Mouse (Mus musculus) intestine, embryonic 16.5 days (tissue): ENCODE measurements around the gene Rcor3. TPM values are rescaled to one million over a fixed set of nuclear protein-coding genes. Genes with fewer than 3 reads are reported as not detected.
A peak's percentile ranks its signal among the peaks of the same experiment; 100 is the strongest.

Experiments
- ATAC-seq: fragments of 200-750 bp; cut with Nextera tagmentation; 2 replicates; pipeline ENCODE4 v1.8.0; 2017; ENCODE audit warnings: moderate TSS enrichment, moderate library complexity
- H3K27ac ChIP-seq: fragments of 300-500 bp; sonication (generic); 2 replicates; pipeline ENCODE4 v1.5.1; 2014; ENCODE audit warnings: mild to moderate bottlenecking, low read length
- H3K27me3 ChIP-seq: fragments of 300-500 bp; sonication (generic); replicated peaks from 2 replicates; pipeline ENCODE4 v1.6.1; 2014; ENCODE audit warnings: low read length, control low read depth, mixed read lengths; ENCODE audit not compliant: control insufficient read depth, insufficient read depth
- H3K36me3 ChIP-seq: fragments of 300-500 bp; sonication (generic); 2 replicates; pipeline ENCODE4 v1.6.1; 2014; ENCODE audit warnings: low read length, control low read depth; ENCODE audit not compliant: control insufficient read depth, insufficient read depth
- H3K4me1 ChIP-seq: fragments of 300-500 bp; sonication (generic); 2 replicates; pipeline ENCODE4 v1.6.1; 2014; ENCODE audit warnings: low read length, control low read depth, mixed read lengths; ENCODE audit not compliant: control insufficient read depth, insufficient read depth
- H3K4me2 ChIP-seq: fragments of 300-500 bp; sonication (generic); 2 replicates; pipeline ENCODE4 v1.6.1; 2014; ENCODE audit warnings: low read depth, low read length, control low read depth
- H3K4me3 ChIP-seq: fragments of 300-500 bp; sonication (generic); 2 replicates; pipeline ENCODE4 v1.5.1; 2014; ENCODE audit warnings: mild to moderate bottlenecking, low read length
- H3K9ac ChIP-seq: fragments of 300-500 bp; sonication (generic); 2 replicates; pipeline ENCODE4 v1.6.1; 2014; ENCODE audit warnings: low read depth, low read length
- H3K9me3 ChIP-seq: fragments of 300-500 bp; sonication (generic); 2 replicates; pipeline ENCODE4 v1.6.1; 2016; ENCODE audit warnings: low read length, control low read depth; ENCODE audit not compliant: control insufficient read depth
- whole genome bisulfite sequencing: fragments of 180-500 bp; shearing (Covaris S2); extraction: QIAGEN DNeasy Blood & Tissue Kit; methylation state at CpG from one replicate; pipeline ENCODE4 v1.1.7; 2014; 5-methylcytosine and 5-hydroxymethylcytosine counted together
- polyA plus RNA-seq: library from polyadenylated mRNA; unstranded; fragments of >200 nt; fragmentation: Nextera tagmentation; extraction: Ambion mirVana; gene quantifications from 2 replicates; pipeline ENCODE4 v1.2.1, GENCODE M21; 2015

Rcor3 gene
- polyA plus RNA-seq, 1 experiment from 2014 or later, result 22.3 TPM

DNA sequence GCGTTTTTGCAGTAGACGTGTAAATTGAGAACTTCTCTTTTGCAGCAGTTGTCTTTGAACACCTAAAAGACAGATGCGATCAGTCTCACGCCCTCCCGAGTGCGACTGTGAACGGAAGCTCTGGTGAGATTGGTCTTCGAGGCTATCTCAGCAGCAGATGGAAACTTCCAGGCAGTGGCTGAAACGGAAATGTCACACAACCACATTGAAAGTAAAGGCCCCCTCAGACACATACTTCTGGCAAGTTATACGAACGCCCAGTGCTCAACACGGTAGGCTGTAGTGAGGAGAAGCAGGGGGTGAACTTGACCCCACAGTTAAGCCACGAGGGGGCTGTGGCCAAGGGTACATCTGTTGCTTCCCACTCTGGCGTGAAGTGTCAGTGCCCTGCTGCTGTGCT, 75.2 kb downstream of the Rcor3 start:
- no peak for ATAC-seq
- Histone ChIP-seq H3K4me3 (no peak overlapping the region), H3K9me3 (no peaks in the 10 kb centered on the region; the same call in 1 of the 2 replicates), H3K9ac (no peak overlapping the region), H3K27ac (no peak overlapping the region), H3K27me3 (no peaks in the 10 kb centered on the region), H3K4me1 (no peaks in the 10 kb centered on the region), H3K36me3 (peaks cover 13% of the 10 kb centered on the region), H3K4me2 (no peak overlapping the region)
- WGBS, result 94% methylated on average over 14 of the region's 14 CpGs

DNA sequence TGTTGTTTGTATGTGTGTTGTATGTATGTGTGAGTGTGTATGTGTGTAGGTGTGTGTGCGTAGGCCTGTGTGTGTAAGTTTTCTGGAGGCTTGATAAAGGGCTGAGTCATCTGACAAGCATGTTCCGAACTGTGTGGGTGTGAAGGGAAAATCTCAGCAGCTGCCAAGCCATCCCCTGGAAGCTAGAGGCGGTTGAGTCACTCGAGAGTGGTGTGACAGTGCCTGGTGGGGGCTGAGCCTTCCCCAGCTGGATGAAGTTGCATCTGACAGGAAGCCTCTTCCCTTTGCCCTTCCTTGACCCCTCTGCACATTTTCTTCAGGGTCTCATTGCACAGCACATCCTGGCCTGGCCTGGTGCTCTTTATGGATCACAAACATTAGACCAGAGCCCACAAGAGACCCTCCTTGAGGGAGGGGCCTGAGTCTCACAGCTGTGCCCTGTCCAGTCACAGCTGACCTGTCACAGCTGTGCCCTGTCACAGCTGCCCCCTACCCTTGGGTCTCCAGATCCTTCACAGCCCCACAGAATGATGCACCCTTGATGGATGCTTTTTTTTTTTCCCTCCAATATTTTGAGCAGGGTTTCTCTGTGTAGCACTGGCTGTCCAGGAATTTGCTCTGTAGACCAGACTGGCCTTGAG, 76.1 kb downstream of the Rcor3 start:
- Histone ChIP-seq H3K9ac (no peak overlapping the region), H3K9me3 (no peaks in the 10 kb centered on the region; the same call in 1 of the 2 replicates), H3K27me3 (no peaks in the 10 kb centered on the region), H3K4me3 (no peak overlapping the region), H3K27ac (no peak overlapping the region; the same call in 1 of the 2 replicates), H3K4me1 (no peaks in the 10 kb centered on the region), H3K4me2 (no peak overlapping the region), H3K36me3 (peaks cover 16% of the 10 kb centered on the region)
- ATAC-seq, result peak; percentile 63
- 44% methylated on average over 4 of the region's 4 CpGs for WGBS

DNA sequence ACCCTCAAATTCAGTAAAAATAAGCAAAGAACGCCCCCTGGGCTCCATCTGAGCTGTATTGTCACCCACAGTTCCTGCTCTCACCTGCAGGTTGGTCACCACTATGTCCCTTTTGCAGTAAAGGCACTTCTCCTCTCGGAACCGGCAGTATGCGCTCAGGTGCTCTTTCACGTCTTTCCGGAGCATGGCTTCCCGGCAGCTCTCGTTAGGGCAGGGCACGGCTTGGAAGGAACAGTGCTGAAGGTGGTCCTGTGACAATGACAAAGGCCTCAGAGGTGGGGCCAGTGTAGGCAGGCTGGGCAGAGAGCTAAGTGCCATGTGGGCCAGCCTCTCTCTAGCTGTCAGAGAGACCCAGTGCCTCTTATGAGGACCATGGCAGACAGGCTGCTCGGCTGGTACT, 79.0 kb downstream of the Rcor3 start:
- H3K4me1 ChIP-seq, result no peaks in the 10 kb centered on the region
- H3K4me3 ChIP-seq, result no peak overlapping the region
- 0 out of 2 replicates have a peak, but pooled peaks cover 5% of the 10 kb centered on the region for H3K36me3 ChIP-seq
- 88% methylated on average over 10 of the region's 10 CpGs for WGBS
- ATAC-seq, result no peak
- H3K27ac ChIP-seq, result no peak overlapping the region
- H3K27me3 ChIP-seq, result no peaks in the 10 kb centered on the region
- H3K4me2 ChIP-seq, result no peak overlapping the region
- no peaks in the 10 kb centered on the region for H3K9me3 ChIP-seq
- H3K9ac ChIP-seq, result no peak overlapping the region

DNA sequence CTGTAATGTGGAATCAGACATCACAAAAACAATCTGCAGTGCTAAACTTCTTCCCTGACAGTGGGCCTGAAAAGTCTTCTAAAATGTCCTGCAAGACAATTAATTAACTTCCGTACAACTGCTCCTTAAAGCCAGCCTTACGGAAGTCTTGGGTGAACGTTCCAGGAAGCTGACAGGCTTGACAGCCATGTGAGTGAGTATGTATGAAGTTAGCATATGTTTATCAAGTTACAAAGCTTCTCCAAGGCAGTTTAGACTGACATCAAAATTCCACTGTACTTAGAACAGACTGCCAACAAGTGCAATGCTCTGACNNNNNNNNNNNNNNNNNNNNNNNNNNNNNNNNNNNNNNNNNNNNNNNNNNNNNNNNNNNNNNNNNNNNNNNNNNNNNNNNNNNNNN, 84.1 kb downstream of the Rcor3 start:
- Histone ChIP-seq H3K27ac (no peak overlapping the region), H3K4me1 (no peaks in the 10 kb centered on the region), H3K9ac (no peak overlapping the region), H3K4me2 (no peak overlapping the region), H3K9me3 (no peaks in the 10 kb centered on the region), H3K4me3 (no peak overlapping the region), H3K27me3 (no peaks in the 10 kb centered on the region), H3K36me3 (peaks cover 10% of the 10 kb centered on the region; the same call in 1 of the 2 replicates)
- ATAC-seq, result no peak
- 66% methylated on average over 3 of the region's 3 CpGs for WGBS

DNA sequence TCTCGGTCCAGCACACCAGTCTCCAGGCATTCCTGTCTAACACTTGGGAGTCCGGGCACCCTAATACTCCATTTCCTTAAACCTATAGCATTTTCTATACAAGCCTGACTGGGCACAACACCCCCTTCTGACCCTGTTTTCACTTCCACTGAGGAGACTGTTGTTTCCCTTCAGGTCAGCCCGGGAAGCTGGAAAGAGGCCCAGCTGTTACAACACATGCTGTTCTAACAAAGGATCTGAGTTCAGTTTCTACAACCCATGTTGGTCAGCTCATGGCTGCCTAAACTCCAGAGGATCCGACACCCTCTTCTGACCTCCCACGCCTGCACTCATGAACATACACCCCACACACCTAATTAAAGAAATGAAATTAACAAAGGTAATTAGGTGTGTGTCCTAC, 84.9 kb downstream of the Rcor3 start:
- Histone ChIP-seq H3K27ac (no peak overlapping the region), H3K4me2 (no peak overlapping the region), H3K4me3 (no peak overlapping the region), H3K4me1 (no peaks in the 10 kb centered on the region), H3K9ac (no peak overlapping the region), H3K27me3 (no peaks in the 10 kb centered on the region), H3K36me3 (peaks cover 10% of the 10 kb centered on the region; the same call in 1 of the 2 replicates), H3K9me3 (no peaks in the 10 kb centered on the region)
- ATAC-seq, result no peak
- WGBS, result 88% methylated on average over 5 of the region's 5 CpGs

DNA sequence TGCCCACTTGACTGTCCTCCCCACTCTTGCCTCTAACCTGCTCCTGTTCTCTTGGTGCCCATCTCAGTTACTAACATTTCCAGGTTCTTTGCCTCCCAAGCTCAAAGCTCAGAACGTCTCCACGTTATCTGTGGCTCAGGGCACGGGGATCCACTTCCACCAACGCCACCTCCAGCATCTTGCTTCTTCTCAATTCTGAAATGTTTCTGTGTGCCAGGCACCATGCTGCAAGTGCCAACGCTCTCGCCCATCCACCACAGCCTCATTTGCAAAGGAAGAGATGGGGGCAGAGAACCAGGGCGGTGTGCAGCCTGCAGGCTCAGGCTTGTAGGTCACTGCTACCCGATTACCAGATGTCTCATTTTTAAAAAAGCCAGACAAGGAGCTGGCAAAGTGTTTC, 85.4 kb downstream of the Rcor3 start:
- H3K9ac ChIP-seq, result no peak overlapping the region
- no peaks in the 10 kb centered on the region for H3K9me3 ChIP-seq
- no peaks in the 10 kb centered on the region for H3K4me1 ChIP-seq
- no peak for ATAC-seq
- H3K36me3 ChIP-seq, result peaks cover 10% of the 10 kb centered on the region; the same call in 1 of the 2 replicates
- H3K4me2 ChIP-seq, result no peak overlapping the region
- no peak overlapping the region for H3K27ac ChIP-seq
- no peaks in the 10 kb centered on the region for H3K27me3 ChIP-seq
- 92% methylated on average over 8 of the region's 8 CpGs for WGBS
- H3K4me3 ChIP-seq, result no peak overlapping the region

Other genes starting within 250 kb of the Rcor3 start
- gene Slc30a1, start 231.3 kb downstream of the Rcor3 start, polyA plus RNA-seq, result 1.8 TPM in 2 replicates
- 0.31 and 0.42 TPM in 2 replicates for gene Rd3, start 160.7 kb downstream of the Rcor3 start, polyA plus RNA-seq
- 17.5 and 20.7 TPM in 2 replicates for gene Traf5, start 45.5 kb downstream of the Rcor3 start, polyA plus RNA-seq
- gene Kcnh1, start 52.7 kb upstream of the Rcor3 start, polyA plus RNA-seq, result 0.64 and 0.65 TPM in 2 replicates